Mouse (Mus musculus): ENCODE results near the gene Dock3. TPM values are rescaled to one million over a fixed set of nuclear protein-coding genes. Genes with fewer than 3 reads are reported as not detected.

Gene Dock3
- polyA plus RNA-seq, 1 experiment from 2014 or later: 0.20 TPM

DNA sequence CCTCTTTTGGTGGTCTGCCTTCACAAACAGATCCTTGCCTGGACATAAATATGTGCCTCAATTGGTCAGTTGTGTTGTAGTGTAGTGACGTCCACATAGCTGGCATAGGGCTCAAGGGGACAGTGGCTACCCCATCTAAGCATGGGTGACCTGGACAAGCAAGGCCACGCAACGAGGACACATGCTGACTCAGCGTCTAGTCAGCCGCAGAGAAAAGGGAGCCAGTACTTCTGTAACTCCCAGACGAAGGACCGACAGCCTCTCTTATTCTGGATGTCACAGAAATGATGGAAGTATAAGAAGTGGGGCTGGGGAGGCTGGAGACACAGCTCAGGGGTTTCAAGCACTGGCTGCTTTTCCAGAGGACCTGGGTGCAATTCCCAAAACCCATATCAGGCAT, 45.9 kb upstream of the Dock3 start:
- H3K27me3 ChIP-seq (ENCODE audit: insufficient read depth, low read length): no peaks in the 10 kb centered on the region
- no peak overlapping the region for H3K4me3 ChIP-seq (replicated peaks; ENCODE audit: low read depth, low read length)
- ATAC-seq (replicated peaks; ENCODE audit: low FRiP score, low read depth) (no peak), DNase-seq (ENCODE audit: low spot score) (no peak)
- no peaks in the 10 kb centered on the region for H3K9me3 ChIP-seq (replicated peaks; ENCODE audit: low read length)
- H3K4me1 ChIP-seq (replicated peaks; ENCODE audit: insufficient read depth, low read length): peaks cover 14% of the 10 kb centered on the region
- WGBS: 83% methylated on average over 7 of the region's 7 CpGs
- TF ChIP-seq CTCF (IDR thresholded peaks at IDR 0.05; ENCODE audit: low read depth): no peak
- no peak overlapping the region for H3K9ac ChIP-seq (ENCODE audit: low read depth, low read length)
- no peaks in the 10 kb centered on the region for H3K36me3 ChIP-seq (ENCODE audit: insufficient read depth, low read length)
- H3K27ac ChIP-seq: no peak overlapping the region
- H3K4me2 ChIP-seq (ENCODE audit: low read length): no peak overlapping the region

DNA sequence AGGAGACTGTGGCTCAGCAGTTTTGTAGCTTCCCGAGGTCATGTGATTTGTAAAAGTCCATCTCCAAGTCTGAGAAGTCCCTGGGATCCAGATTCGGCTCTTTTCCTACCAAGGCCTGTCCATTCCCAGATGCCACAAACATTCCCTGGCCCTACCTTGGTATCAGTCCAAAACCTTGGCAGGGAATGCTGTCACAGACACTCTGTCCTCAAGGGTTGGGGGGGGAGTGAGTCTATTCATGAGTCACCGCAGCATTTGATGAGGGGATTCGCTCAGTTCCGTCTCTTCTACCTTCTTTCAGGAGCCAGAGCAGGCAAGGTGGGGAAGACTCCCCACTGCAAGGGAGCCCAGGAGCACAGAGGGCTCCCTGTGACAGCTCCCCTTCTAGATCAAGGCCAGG, 44.0 kb upstream of the Dock3 start:
- DNase-seq (ENCODE audit: low spot score) (no peak), ATAC-seq (replicated peaks; ENCODE audit: low FRiP score, low read depth) (no peak)
- no peak overlapping the region for H3K4me3 ChIP-seq (replicated peaks; ENCODE audit: low read depth, low read length)
- H3K27ac ChIP-seq: no peak overlapping the region
- H3K36me3 ChIP-seq (ENCODE audit: insufficient read depth, low read length): no peaks in the 10 kb centered on the region
- no peak overlapping the region for H3K4me2 ChIP-seq (ENCODE audit: low read length)
- no peak for TF ChIP-seq CTCF (IDR thresholded peaks at IDR 0.05; ENCODE audit: low read depth)
- H3K9me3 ChIP-seq (replicated peaks; ENCODE audit: low read length): no peaks in the 10 kb centered on the region
- peaks cover 14% of the 10 kb centered on the region for H3K4me1 ChIP-seq (replicated peaks; ENCODE audit: insufficient read depth, low read length)
- 91% methylated on average over 5 of the region's 5 CpGs for WGBS
- no peaks in the 10 kb centered on the region for H3K27me3 ChIP-seq (ENCODE audit: insufficient read depth, low read length)
- no peak overlapping the region for H3K9ac ChIP-seq (ENCODE audit: low read depth, low read length)

DNA sequence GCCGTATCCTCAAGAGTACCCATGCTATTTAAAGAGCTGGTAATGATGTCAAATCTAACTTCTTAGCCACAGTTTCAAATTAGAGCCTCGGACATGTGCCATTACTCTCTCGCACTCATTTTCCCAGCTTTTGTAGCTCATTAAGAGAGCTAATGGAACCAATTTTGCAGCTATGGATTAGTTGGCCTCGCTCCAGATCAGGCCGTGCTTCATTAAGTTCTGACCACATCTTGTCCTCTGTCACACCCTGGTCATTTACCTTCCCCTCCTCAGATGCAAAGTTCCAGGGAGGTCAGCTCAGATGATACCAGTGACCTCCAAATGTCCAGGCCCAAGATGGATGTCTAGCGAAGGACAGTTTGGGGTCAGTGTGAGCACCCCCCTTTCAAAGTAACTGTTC, 43.0 kb upstream of the Dock3 start:
- no peak overlapping the region for H3K4me2 ChIP-seq (ENCODE audit: low read length)
- ATAC-seq (replicated peaks; ENCODE audit: low FRiP score, low read depth) (no peak), DNase-seq (ENCODE audit: low spot score) (no peak)
- H3K27me3 ChIP-seq (ENCODE audit: insufficient read depth, low read length): no peaks in the 10 kb centered on the region
- TF ChIP-seq CTCF (IDR thresholded peaks at IDR 0.05; ENCODE audit: low read depth): no peak
- H3K4me1 ChIP-seq (replicated peaks; ENCODE audit: insufficient read depth, low read length): peaks cover 6% of the 10 kb centered on the region
- H3K9me3 ChIP-seq (replicated peaks; ENCODE audit: low read length): no peaks in the 10 kb centered on the region
- no peak overlapping the region for H3K9ac ChIP-seq (ENCODE audit: low read depth, low read length)
- H3K36me3 ChIP-seq (ENCODE audit: insufficient read depth, low read length): no peaks in the 10 kb centered on the region
- 49% methylated on average over 6 of the region's 6 CpGs for WGBS
- H3K4me3 ChIP-seq (replicated peaks; ENCODE audit: low read depth, low read length): no peak overlapping the region
- H3K27ac ChIP-seq: no peak overlapping the region

DNA sequence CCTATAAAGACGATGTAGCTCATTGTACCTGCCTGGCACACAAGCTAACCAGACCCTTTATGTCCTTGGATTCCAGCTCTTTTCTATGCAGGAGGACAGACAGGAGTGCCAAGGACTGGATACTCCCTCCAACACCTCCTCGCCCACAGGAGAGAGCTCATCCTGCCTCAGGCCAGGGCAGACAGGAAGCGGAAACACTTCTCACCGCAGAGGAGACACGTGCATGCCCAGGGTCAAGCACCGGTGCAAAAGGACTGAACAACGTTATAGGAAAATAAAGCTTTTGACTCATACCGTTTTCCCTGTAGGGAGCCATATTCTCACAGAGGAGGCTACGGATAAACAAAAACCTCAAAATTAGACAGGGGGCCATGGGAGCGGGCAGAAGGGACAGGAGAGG, 41.5 kb upstream of the Dock3 start:
- Histone ChIP-seq H3K4me1 (replicated peaks; ENCODE audit: insufficient read depth, low read length) (no peaks in the 10 kb centered on the region), H3K4me2 (ENCODE audit: low read length) (no peak overlapping the region), H3K9me3 (replicated peaks; ENCODE audit: low read length) (no peaks in the 10 kb centered on the region), H3K9ac (ENCODE audit: low read depth, low read length) (no peak overlapping the region), H3K27ac (no peak overlapping the region), H3K27me3 (ENCODE audit: insufficient read depth, low read length) (no peaks in the 10 kb centered on the region), H3K4me3 (replicated peaks; ENCODE audit: low read depth, low read length) (no peak overlapping the region), H3K36me3 (ENCODE audit: insufficient read depth, low read length) (no peaks in the 10 kb centered on the region)
- DNase-seq (ENCODE audit: low spot score) (no peak), ATAC-seq (replicated peaks; ENCODE audit: low FRiP score, low read depth) (no peak)
- no peak for TF ChIP-seq CTCF (IDR thresholded peaks at IDR 0.05; ENCODE audit: low read depth)
- whole genome bisulfite sequencing: 68% methylated on average over 10 of the region's 10 CpGs

DNA sequence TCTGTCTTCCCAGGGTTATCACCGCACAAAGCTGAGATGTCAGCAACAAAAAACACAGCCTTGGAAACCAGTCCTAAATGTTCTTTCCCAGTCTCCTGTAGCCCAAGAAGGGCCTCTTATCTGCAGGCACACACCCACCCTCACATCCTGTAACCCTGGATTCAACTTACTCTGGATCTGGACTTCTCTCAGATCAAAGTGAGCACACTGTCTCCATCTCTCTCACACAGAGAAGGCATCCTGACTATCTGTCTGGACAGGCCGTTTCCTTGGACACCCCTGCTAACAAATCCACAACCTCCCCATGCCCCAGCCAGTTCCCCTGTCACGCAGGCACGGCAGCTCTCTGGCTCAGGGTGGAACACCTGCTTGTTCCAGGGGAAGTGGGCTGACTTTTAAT, 40.6 kb upstream of the Dock3 start:
- no peaks in the 10 kb centered on the region for H3K36me3 ChIP-seq (ENCODE audit: insufficient read depth, low read length)
- H3K27me3 ChIP-seq (ENCODE audit: insufficient read depth, low read length): no peaks in the 10 kb centered on the region
- 60% methylated on average over 4 of the region's 4 CpGs for WGBS
- TF ChIP-seq CTCF (IDR thresholded peaks at IDR 0.05; ENCODE audit: low read depth): no peak
- no peak overlapping the region for H3K9ac ChIP-seq (ENCODE audit: low read depth, low read length)
- H3K4me1 ChIP-seq (replicated peaks; ENCODE audit: insufficient read depth, low read length): no peaks in the 10 kb centered on the region
- H3K4me2 ChIP-seq (ENCODE audit: low read length): no peak overlapping the region
- ATAC-seq (replicated peaks; ENCODE audit: low FRiP score, low read depth) (no peak), DNase-seq (ENCODE audit: low spot score) (no peak)
- no peak overlapping the region for H3K27ac ChIP-seq
- no peaks in the 10 kb centered on the region for H3K9me3 ChIP-seq (replicated peaks; ENCODE audit: low read length)
- H3K4me3 ChIP-seq (replicated peaks; ENCODE audit: low read depth, low read length): no peak overlapping the region

DNA sequence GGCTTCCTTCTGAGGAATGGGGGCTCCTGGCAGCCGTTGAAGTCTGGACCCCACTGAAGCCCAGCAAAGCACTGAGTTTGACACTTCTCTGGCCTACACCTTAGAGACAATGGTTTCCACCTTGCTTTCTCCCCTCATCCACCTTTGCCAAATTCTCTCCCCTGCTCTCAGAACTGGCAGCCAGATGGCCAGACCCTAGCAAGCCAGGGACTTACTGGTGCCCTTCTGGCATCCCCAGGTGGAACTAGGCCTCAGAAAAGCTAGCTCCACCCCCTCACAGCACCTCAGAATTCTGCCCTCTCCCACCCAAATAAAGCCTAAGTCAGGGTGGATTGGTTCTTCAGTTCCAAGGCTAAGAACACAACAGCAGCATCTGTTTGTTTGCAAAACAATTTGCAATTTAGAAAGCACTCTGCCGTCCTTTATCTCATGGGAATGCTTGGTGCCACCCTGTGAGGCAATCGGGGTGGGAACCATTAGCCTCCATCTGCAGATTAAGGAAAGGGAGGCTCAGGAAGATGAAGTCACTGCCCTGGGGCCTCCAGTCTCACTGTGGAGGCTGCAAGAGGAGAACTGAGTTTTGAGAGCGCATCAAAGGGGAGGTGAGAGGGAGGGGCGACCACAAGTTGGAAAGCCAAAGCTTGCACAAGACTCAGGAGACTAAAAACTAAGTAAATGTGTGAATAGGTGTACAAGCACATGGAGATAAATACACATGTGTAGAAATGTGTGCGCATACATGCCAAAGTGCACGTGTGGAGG, 39.6 kb upstream of the Dock3 start:
- Histone ChIP-seq H3K36me3 (ENCODE audit: insufficient read depth, low read length) (no peaks in the 10 kb centered on the region), H3K4me1 (replicated peaks; ENCODE audit: insufficient read depth, low read length) (no peaks in the 10 kb centered on the region), H3K9me3 (replicated peaks; ENCODE audit: low read length) (no peaks in the 10 kb centered on the region), H3K9ac (ENCODE audit: low read depth, low read length) (no peak overlapping the region), H3K27ac (no peak overlapping the region), H3K4me3 (replicated peaks; ENCODE audit: low read depth, low read length) (no peak overlapping the region), H3K27me3 (ENCODE audit: insufficient read depth, low read length) (no peaks in the 10 kb centered on the region), H3K4me2 (ENCODE audit: low read length) (no peak overlapping the region)
- WGBS: 75% methylated on average over 7 of the region's 7 CpGs
- no peak for ATAC-seq (replicated peaks; ENCODE audit: low FRiP score, low read depth)
- TF ChIP-seq CTCF (IDR thresholded peaks at IDR 0.05; ENCODE audit: low read depth): no peak
- no peak for DNase-seq (ENCODE audit: low spot score)

DNA sequence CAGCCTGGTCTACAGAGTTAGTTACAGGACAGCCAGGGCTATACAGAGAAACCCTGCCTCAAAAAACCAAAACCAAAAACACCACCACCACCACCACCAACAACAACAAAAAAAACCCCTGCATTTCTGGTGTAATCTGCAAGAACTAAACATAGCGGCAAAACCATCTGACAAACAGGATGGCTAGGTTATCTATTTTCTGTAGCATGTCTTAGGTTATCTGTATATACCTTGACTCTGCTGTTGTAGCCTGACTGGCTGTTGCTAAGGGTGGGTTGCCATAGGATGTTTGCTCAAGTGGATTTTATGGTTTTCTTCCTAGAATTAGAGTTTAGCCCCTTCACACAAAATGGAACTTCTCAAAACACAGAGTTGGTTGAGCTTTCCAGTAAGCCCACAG, 38.1 kb upstream of the Dock3 start:
- H3K4me1 ChIP-seq (replicated peaks; ENCODE audit: insufficient read depth, low read length): no peaks in the 10 kb centered on the region
- 100% methylated on average over 1 of the region's 1 CpGs for WGBS
- no peak for DNase-seq (ENCODE audit: low spot score)
- no peak overlapping the region for H3K4me3 ChIP-seq (replicated peaks; ENCODE audit: low read depth, low read length)
- no peaks in the 10 kb centered on the region for H3K9me3 ChIP-seq (replicated peaks; ENCODE audit: low read length)
- ATAC-seq (replicated peaks; ENCODE audit: low FRiP score, low read depth): no peak
- no peaks in the 10 kb centered on the region for H3K36me3 ChIP-seq (ENCODE audit: insufficient read depth, low read length)
- H3K27me3 ChIP-seq (ENCODE audit: insufficient read depth, low read length): no peaks in the 10 kb centered on the region
- no peak overlapping the region for H3K9ac ChIP-seq (ENCODE audit: low read depth, low read length)
- H3K27ac ChIP-seq: no peak overlapping the region
- no peak for TF ChIP-seq CTCF (IDR thresholded peaks at IDR 0.05; ENCODE audit: low read depth)
- no peak overlapping the region for H3K4me2 ChIP-seq (ENCODE audit: low read length)
